Mouse (Mus musculus) liver, postnatal 0 days (tissue): ENCODE results near the gene Oasl1. TPM values are rescaled to one million over a fixed set of nuclear protein-coding genes. Genes with fewer than 3 reads are reported as not detected.
"Not testable (repeated sequence)": the region's sequence is repeated elsewhere in the genome, so short reads cannot be mapped to it uniquely, and the experiment has no call there.

Experiments
- ATAC-seq: fragments of 200-750 bp; cut with Nextera tagmentation; 2 replicates; pipeline ENCODE4 v1.8.0; 2017; ENCODE audit warnings: mild to moderate bottlenecking, moderate library complexity
- DNase-seq: peaks from one replicate; pipeline ENCODE4 v3.0.0-alpha.2; 2016
- H3K27ac ChIP-seq: fragments of 300-500 bp; sonication (generic); 2 replicates; pipeline ENCODE4 v1.5.1; 2014; ENCODE audit warnings: antibody characterized with exemption, moderate library complexity, mild to moderate bottlenecking, low read depth
- H3K27me3 ChIP-seq: fragments of 300-500 bp; sonication (generic); 2 replicates; pipeline ENCODE4 v1.6.1; 2014; ENCODE audit warnings: low read length, control low read depth, mixed read lengths; ENCODE audit not compliant: insufficient read depth
- H3K36me3 ChIP-seq: fragments of 300-500 bp; sonication (generic); replicated peaks from 2 replicates; pipeline ENCODE4 v1.6.1; 2014; ENCODE audit warnings: mild to moderate bottlenecking, control low read depth, low read length, moderate library complexity, mixed read lengths; ENCODE audit not compliant: insufficient read depth
- H3K4me1 ChIP-seq: fragments of 300-500 bp; sonication (generic); 2 replicates; pipeline ENCODE4 v1.6.1; 2014; ENCODE audit warnings: antibody characterized with exemption, mild to moderate bottlenecking, control low read depth; ENCODE audit not compliant: insufficient read depth
- H3K4me2 ChIP-seq: fragments of 300-500 bp; sonication (generic); 2 replicates; pipeline ENCODE4 v1.6.1; 2014; ENCODE audit warnings: low read depth, mild to moderate bottlenecking, low read length, moderate library complexity, mixed read lengths
- H3K4me3 ChIP-seq: fragments of 300-500 bp; sonication (generic); 2 replicates; pipeline ENCODE4 v1.5.1; 2014; ENCODE audit warnings: low read depth, low read length
- H3K9ac ChIP-seq: fragments of 300-500 bp; sonication (generic); replicated peaks from 2 replicates; pipeline ENCODE4 v1.6.1; 2014; ENCODE audit warnings: mild to moderate bottlenecking, moderate library complexity
- H3K9me3 ChIP-seq: fragments of 300-500 bp; sonication (generic); 2 replicates; pipeline ENCODE4 v1.6.1; 2016; ENCODE audit warnings: mild to moderate bottlenecking, control low read depth, low read length, mixed read lengths
- CTCF ChIP-seq: sonication (generic); IDR thresholded peaks from 2 replicates; pipeline ENCODE4 v1.5.1; 2016; ENCODE audit warnings: antibody characterized with exemption, low read depth
- EP300 ChIP-seq: IDR thresholded peaks from 2 replicates; pipeline ENCODE4 v1.6.1; 2016; ENCODE audit warnings: antibody characterized with exemption, low read depth, mild to moderate bottlenecking
- WGBS: fragments of 180-500 bp; shearing (Covaris S2); extraction: QIAGEN DNeasy Blood & Tissue Kit; methylation state at CpG from one replicate; pipeline ENCODE4 v1.1.7; 2014; ENCODE audit not compliant: insufficient replicate concordance; 5-methylcytosine and 5-hydroxymethylcytosine counted together
- polyA plus RNA-seq: library from polyadenylated mRNA; unstranded; fragments of >200 nt; fragmentation: Nextera tagmentation; extraction: Ambion mirVana; gene quantifications from 2 replicates; pipeline ENCODE4 v1.2.1, GENCODE M21; 2015

Oasl1 gene
- polyA plus RNA-seq, result 2.2 TPM in 2 replicates

DNA sequence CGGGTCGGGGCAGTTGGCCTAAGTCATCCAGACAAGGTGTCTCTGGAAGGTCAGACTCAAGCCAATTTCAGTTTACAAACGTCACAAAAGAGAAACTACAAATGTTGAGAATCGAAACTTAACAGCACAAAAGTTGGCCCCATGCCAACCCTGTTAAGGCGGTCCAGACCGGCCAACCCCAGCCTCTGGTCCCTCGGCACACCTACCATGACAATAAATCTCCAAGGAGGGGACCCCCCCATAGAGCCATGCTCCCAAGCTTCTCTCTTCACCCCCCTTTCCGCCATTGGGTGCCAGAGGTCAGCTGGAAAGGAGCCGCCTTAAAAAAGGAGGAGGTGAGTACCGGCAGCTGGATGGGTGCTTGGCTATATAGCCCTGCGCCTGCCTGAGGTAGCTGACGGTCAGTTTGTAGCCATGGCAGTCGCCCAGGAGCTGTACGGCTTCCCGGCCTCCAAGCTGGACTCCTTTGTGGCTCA lies at the start of gene Oasl1:
Gene Oasl1 (plus strand): TSS at position 243 of the 476 bp plus-strand sequence.
- Histone ChIP-seq H3K4me2 (peak within 1 kb of the TSS; percentile 83), H3K4me3 (peak within 1 kb of the TSS; percentile 54), H3K9me3 (no peaks in the 10 kb centered on the region), H3K27ac (peak within 1 kb of the TSS; percentile 72), H3K4me1 (peaks cover 33% of the 10 kb centered on the region), H3K36me3 (no peaks in the 10 kb centered on the region), H3K9ac (peak within 1 kb of the TSS; percentile 60), H3K27me3 (no peaks in the 10 kb centered on the region)
- 22% methylated on average over 15 of the region's 15 CpGs for WGBS
- ATAC-seq, result peak; percentile 57
- TF ChIP-seq EP300 (no peak), CTCF (no peak)
- peak; percentile 74 for DNase-seq

- H3K27me3 ChIP-seq, result 0 out of 2 replicates have a peak, but pooled peaks cover 4% of the 10 kb centered on the region
- no peaks in the 10 kb centered on the region for H3K36me3 ChIP-seq
- H3K4me2 ChIP-seq, result peak overlapping the region; percentile 50
- no peaks in the 10 kb centered on the region for H3K9me3 ChIP-seq
- no peak overlapping the region for H3K27ac ChIP-seq
- peak; percentile 62; the same call in 1 of the 2 replicates for ATAC-seq
- 0 out of 2 replicates have a peak, but pooled peaks cover 3% of the 10 kb centered on the region for H3K4me1 ChIP-seq
- TF ChIP-seq EP300, result no peak
- TF ChIP-seq CTCF, result peak; percentile 73
- no peak overlapping the region for H3K9ac ChIP-seq
- peak; percentile 49 for DNase-seq
- WGBS, result 46% methylated on average over 6 of the region's 6 CpGs
- no peak overlapping the region for H3K4me3 ChIP-seq
Measured at GRCm38 (mm10) chr5:114875858-114876257, 47.2 kb upstream of the Oasl1 start.

GRCm38 (mm10) chr5:114876331-114876730 lies 46.7 kb upstream of the Oasl1 start:
- H3K4me2 ChIP-seq, result no peak overlapping the region
- TF ChIP-seq EP300 (no peak), CTCF (no peak)
- H3K27me3 ChIP-seq, result 0 out of 2 replicates have a peak, but pooled peaks cover 4% of the 10 kb centered on the region
- H3K4me1 ChIP-seq, result 0 out of 2 replicates have a peak, but pooled peaks cover 3% of the 10 kb centered on the region
- WGBS, result 60% methylated on average over 6 of the region's 6 CpGs
- ATAC-seq, result no peak
- H3K9me3 ChIP-seq, result no peaks in the 10 kb centered on the region
- H3K9ac ChIP-seq, result no peak overlapping the region
- no peak overlapping the region for H3K4me3 ChIP-seq
- H3K27ac ChIP-seq, result no peak overlapping the region
- DNase-seq, result no peak
- H3K36me3 ChIP-seq, result no peaks in the 10 kb centered on the region

GRCm38 (mm10) chr5:114877487-114877886 lies 45.6 kb upstream of the Oasl1 start:
- Histone ChIP-seq H3K27me3 (0 out of 2 replicates have a peak, but pooled peaks cover 4% of the 10 kb centered on the region), H3K4me1 (0 out of 2 replicates have a peak, but pooled peaks cover 3% of the 10 kb centered on the region), H3K36me3 (no peaks in the 10 kb centered on the region), H3K9ac (no peak overlapping the region), H3K27ac (no peak overlapping the region), H3K4me2 (no peak overlapping the region), H3K4me3 (no peak overlapping the region), H3K9me3 (no peaks in the 10 kb centered on the region)
- TF ChIP-seq EP300 (no peak), CTCF (no peak)
- WGBS, result 59% methylated on average over 7 of the region's 7 CpGs
- no peak for DNase-seq
- ATAC-seq, result peak; percentile 72

GRCm38 (mm10) chr5:114879399-114879798 lies 43.6 kb upstream of the Oasl1 start:
- ATAC-seq, result no peak
- no peak for DNase-seq
- H3K9me3 ChIP-seq, result no peaks in the 10 kb centered on the region
- 40% methylated on average over 13 of the region's 13 CpGs for WGBS
- no peak overlapping the region for H3K9ac ChIP-seq
- H3K4me2 ChIP-seq, result no peak overlapping the region
- H3K27ac ChIP-seq, result no peak overlapping the region
- H3K27me3 ChIP-seq, result 0 out of 2 replicates have a peak, but pooled peaks cover 4% of the 10 kb centered on the region
- TF ChIP-seq EP300 (no peak), CTCF (no peak)
- H3K36me3 ChIP-seq, result no peaks in the 10 kb centered on the region
- H3K4me3 ChIP-seq, result no peak overlapping the region
- 0 out of 2 replicates have a peak, but pooled peaks cover 3% of the 10 kb centered on the region for H3K4me1 ChIP-seq

DNA sequence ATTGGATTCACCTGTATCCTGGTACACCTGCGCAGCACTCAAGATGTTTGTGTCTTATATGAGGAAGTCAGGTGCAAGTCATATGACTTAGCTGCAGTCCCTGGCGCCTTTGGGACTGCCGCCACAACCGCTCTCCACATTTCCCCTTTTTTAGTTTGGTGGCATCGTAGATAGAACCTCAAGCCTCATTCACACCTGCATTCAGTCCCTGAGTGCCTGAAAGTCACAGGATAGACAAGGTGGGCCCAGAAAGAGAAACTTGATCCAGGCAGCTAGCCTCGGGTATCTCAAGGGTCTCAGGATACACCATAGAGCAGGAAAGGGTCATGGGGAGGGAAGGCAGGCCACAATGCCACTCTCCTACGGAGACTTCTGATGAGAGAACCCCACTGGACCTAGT lies 40.7 kb upstream of the Oasl1 start:
- not testable (repeated sequence) for H3K4me3 ChIP-seq, H3K4me2 ChIP-seq, H3K36me3 ChIP-seq, DNase-seq, H3K27me3 ChIP-seq, ATAC-seq, H3K9me3 ChIP-seq, H3K9ac ChIP-seq, H3K4me1 ChIP-seq
- H3K27ac ChIP-seq, result peak overlapping the region; percentile 66; the same call in 1 of the 2 replicates
- 58% methylated on average over 6 of the region's 7 CpGs for whole genome bisulfite sequencing
